Mouse (Mus musculus): ENCODE data around the gene Gm37240. TPM values are rescaled to one million over a fixed set of nuclear protein-coding genes. Genes with fewer than 3 reads are reported as not detected.
A peak's percentile ranks its signal among the peaks of the same experiment; 100 is the strongest.
"Not testable (repeated sequence)": the region's sequence is repeated elsewhere in the genome, so short reads cannot be mapped to it uniquely, and the experiment has no call there.

Gm37240 gene
- total RNA-seq (2021), result 1 to 10 TPM; 1.4 to 2.4 TPM
- long read RNA-seq, experiment 1, partial matches to known transcripts, result 0 of 37 reads
- long read RNA-seq, experiment 1, other reads (novel, unspliced or antisense), result 37 of 37 reads
- long read RNA-seq, experiment 2, partial matches to known transcripts, result 0 of 38 reads
- long read RNA-seq, experiment 2, other reads (novel, unspliced or antisense), result 38 of 38 reads

- peak; percentile 26 to 43 for DNase-seq (ENCODE audit: low spot score in 2 of 2)
- Histone ChIP-seq H3K27ac (0 out of 2 replicates have a peak within 1 kb of the TSS, but pooled peaks have one; percentile 11), H3K4me3 (peak within 1 kb of the TSS; percentile 71)
Measured at GRCm38 (mm10) chr3:85887239-85887827, at the start of gene Gm37240, which contains the start of gene Glt28d2. Gm37240 (minus strand) TSS chr3:85887518. Glt28d2 (minus strand) TSS chr3:85887516.

GRCm38 (mm10) chr3:85933586-85933985 is 46.3 kb upstream of the Gm37240 start:
- no peak for DNase-seq (ENCODE audit: low spot score in 2 of 2)
- Histone ChIP-seq H3K27ac (no peak overlapping the region), H3K4me3 (no peak overlapping the region)
- no peak for TF ChIP-seq CTCF (conservative IDR thresholded peaks at IDR 0.05)

More at GRCm38 (mm10) chr3:85887239-85887827, at the start of gene Gm37240, which contains the start of gene Glt28d2:
- no peak for TF ChIP-seq CTCF (conservative IDR thresholded peaks at IDR 0.05)

- no peak overlapping the region for H3K27ac ChIP-seq
- no peak for DNase-seq (ENCODE audit: low spot score in 2 of 2)
- no peak overlapping the region for H3K4me3 ChIP-seq
- no peak for TF ChIP-seq CTCF (conservative IDR thresholded peaks at IDR 0.05)
Measured at GRCm38 (mm10) chr3:85931859-85932258, 44.5 kb upstream of the Gm37240 start.

- Histone ChIP-seq H3K27ac (no peak overlapping the region), H3K4me3 (no peak overlapping the region)
- TF ChIP-seq CTCF (conservative IDR thresholded peaks at IDR 0.05), result no peak
- no peak for DNase-seq (ENCODE audit: low spot score in 2 of 2)
Measured at GRCm38 (mm10) chr3:85930671-85931255, 43.4 kb upstream of the Gm37240 start.

- TF ChIP-seq CTCF (conservative IDR thresholded peaks at IDR 0.05), result no peak
- H3K27ac ChIP-seq, result no peak overlapping the region
- no peak for DNase-seq (ENCODE audit: low spot score in 2 of 2)
- no peak overlapping the region for H3K4me3 ChIP-seq
Measured at GRCm38 (mm10) chr3:85929711-85930110, 42.4 kb upstream of the Gm37240 start.

- no peak overlapping the region for H3K4me3 ChIP-seq
- no peak for TF ChIP-seq CTCF (conservative IDR thresholded peaks at IDR 0.05)
- no peak overlapping the region for H3K27ac ChIP-seq
- DNase-seq (ENCODE audit: low spot score in 2 of 2), result peak in 1 of 2 experiments; percentile 46
Measured at GRCm38 (mm10) chr3:85928140-85928611, 40.9 kb upstream of the Gm37240 start.

- no peak for TF ChIP-seq CTCF (conservative IDR thresholded peaks at IDR 0.05)
- H3K27ac ChIP-seq, result no peak overlapping the region
- DNase-seq (ENCODE audit: low spot score in 2 of 2), result no peak
Measured at GRCm38 (mm10) chr3:85927296-85927695, 40.0 kb upstream of the Gm37240 start.

DNA sequence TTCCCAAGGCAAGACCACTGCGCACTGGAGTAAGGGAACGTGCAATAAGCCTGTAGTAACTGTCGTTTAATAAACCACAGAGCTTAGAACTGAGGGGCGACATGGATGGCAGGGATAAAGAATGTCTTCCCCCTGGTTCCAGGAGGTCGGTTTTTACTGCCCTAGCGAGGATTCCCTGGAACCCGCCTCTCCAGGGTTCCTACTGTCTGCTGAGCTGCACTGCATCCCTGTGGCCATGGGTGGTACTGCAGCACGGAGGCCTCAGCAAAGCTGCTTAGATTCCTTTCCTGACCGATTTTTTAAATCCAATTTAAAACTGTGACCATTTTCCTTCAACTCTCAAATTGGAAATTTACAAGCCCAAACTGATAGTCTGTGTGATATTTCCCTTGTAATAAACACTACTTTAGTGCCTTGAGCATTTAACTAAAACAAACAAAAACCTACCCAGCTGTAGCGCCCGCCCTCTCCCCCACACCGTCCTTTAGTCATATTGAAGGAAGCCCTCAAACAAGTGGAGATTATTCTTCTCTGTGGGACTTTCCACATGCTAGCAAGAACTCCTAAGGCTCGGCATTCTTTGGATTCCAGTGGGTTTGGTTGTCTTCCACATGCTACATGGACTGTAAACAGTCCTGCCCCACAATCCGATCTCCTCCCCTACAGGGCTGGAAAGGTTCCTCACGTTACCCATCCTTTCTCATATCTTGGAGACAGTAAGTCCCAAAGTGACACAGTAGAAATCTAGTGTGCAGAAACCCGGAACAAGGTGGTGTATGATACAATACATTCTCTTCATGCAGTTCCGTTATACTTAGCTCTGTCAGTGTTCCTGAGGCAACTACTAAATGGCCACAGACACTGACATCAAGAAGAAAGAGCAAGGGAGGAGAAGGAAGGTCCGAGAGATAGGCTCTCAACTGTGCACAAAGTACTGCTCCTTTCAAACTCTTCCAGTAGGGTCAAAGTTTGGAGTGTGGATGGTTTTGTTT is 36.9 kb upstream of the Gm37240 start:
- Histone ChIP-seq H3K27ac (no peak overlapping the region), H3K4me3 (peak overlapping the region; percentile 26; the same call in 1 of the 2 replicates)
- DNase-seq (ENCODE audit: low spot score in 2 of 2), result peak; percentile 77 to 90
- peak; percentile 100 for TF ChIP-seq CTCF (conservative IDR thresholded peaks at IDR 0.05)

More at GRCm38 (mm10) chr3:85927296-85927695, 40.0 kb upstream of the Gm37240 start:
- H3K4me3 ChIP-seq, result no peak overlapping the region

DNA sequence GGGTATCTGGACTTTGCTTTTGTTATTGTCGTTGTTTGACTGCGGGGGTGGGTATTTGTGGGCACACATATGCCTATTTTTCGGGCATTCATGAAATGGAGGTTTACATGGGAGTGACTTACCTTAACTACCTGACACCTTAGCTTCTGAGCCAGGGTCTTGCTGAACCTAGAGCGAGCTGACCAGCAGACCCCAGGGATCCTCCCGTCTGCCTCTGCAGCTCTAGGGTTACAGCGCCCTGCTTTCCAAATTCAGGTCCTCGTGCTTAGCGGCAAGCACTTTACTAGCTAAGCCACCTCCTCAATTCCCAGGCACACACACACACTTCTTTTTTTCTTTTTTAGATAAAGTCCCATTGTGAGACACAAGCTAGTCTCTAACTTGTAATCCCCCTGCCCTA is 36.0 kb upstream of the Gm37240 start:
- H3K4me3 ChIP-seq, result no peak overlapping the region
- no peak for TF ChIP-seq CTCF (conservative IDR thresholded peaks at IDR 0.05)
- DNase-seq (ENCODE audit: low spot score in 2 of 2), result no peak

DNA sequence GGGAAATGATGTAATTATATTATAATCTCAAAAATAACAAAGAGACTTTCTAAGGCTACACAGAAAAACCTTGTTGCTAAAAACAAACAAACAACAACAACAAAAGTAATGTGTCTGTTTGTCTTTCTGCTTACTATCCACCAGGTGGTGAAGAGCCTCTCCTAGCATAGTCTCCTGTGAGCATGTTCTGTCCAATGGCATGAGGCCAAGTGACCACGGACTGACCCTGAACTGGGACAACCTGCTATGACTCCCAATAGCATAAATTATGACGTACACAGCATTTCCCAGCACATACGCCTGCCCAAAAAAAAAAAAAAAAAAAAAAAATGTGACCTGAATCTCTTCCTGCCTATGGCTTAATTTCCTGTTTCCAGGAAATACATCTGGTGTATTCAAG is 35.0 kb upstream of the Gm37240 start:
- Histone ChIP-seq H3K4me3 (no peak overlapping the region), H3K27ac (no peak overlapping the region)
- no peak for DNase-seq (ENCODE audit: low spot score in 2 of 2)
- TF ChIP-seq CTCF (conservative IDR thresholded peaks at IDR 0.05), result no peak

More for the DNA sequence above, 36.0 kb upstream of the Gm37240 start:
- no peak overlapping the region for H3K27ac ChIP-seq

DNA sequence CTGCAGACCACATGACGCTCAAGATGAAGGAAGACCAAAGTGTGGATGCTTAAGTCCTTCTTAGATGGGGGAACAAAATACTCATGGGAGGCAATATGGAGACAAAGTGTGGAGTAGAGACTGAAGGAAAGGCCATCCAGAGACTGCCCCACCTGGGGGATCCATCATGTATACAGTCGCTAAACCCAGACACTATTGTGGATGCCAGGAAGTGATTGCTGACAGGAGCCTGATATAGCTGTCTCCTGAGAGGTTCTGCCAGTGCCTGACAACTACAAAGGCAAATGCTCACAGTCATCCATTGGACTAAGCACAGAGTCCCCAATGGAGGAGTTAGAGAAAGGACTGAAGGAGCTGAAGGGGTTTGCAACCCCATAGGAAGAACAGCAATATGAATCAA is 33.4 kb upstream of the Gm37240 start:
- H3K4me3 ChIP-seq; DNase-seq (ENCODE audit: low spot score in 2 of 2); H3K27ac ChIP-seq: not testable (repeated sequence)

- DNase-seq (ENCODE audit: low spot score in 2 of 2), result peak in 1 of 2 experiments; percentile 51
- Histone ChIP-seq H3K4me3 (no peak overlapping the region), H3K27ac (no peak overlapping the region)
- peak; percentile 87 for TF ChIP-seq CTCF (conservative IDR thresholded peaks at IDR 0.05)
Measured at GRCm38 (mm10) chr3:85917600-85917999, 30.3 kb upstream of the Gm37240 start.
